Mouse (Mus musculus): ENCODE measurements around the gene Rasd1.

Gene Rasd1

GRCm38 (mm10) chr11:59964818-59965217 is at the start of gene Rasd1:
Gene Rasd1, minus strand, starts transcription at chr11:59964944.
- DNase-seq (ENCODE audit: low read depth, low spot score), result peak; percentile 73

DNA sequence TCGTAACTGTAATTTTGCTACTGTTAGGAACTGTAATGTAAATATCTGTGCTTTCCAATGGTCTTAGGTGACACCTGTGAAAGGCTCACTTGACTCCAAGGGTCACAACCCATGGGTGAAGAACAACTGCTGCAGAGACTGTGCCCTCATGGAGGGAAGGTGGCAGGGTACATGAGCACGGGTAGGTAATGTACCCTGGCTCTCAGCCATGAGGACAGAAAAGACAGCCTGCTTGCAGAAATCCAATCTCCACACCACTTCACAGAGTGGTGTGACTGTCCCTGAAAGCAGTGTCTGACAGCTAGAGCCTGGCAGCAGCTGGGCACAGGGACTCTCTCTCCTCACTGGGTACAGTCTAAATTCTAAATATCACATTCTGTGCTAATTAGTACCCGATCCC is 46.8 kb upstream of the Rasd1 start:
- no peak for DNase-seq (ENCODE audit: low read depth, low spot score)

DNA sequence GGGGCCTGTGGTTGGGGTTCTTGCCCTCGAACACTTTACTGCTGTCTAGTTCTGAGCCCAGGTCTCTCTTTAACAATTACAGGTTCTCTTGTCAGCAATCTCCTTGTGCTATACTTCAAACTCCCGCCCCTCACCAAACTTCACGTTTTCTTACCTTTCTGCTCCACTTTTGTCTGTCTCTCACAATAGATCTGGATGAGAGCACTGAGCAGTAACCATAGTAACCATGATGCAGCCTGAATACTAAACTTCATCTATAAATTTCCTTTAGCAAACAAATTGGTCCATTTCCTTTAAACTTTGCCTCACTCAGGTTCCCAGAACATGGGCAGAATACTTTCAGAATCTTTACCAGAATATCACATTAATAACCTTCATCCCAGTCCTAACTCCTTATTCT is 44.7 kb upstream of the Rasd1 start:
- no peak for DNase-seq (ENCODE audit: low read depth, low spot score)

- DNase-seq (ENCODE audit: low read depth, low spot score), result no peak
These were observed 41.1 kb upstream of the Rasd1 start for GRCm38 (mm10) chr11:60005866-60006265.

GRCm38 (mm10) chr11:60004716-60005115 is 40.0 kb upstream of the Rasd1 start:
- DNase-seq (ENCODE audit: low read depth, low spot score), result no peak

DNA sequence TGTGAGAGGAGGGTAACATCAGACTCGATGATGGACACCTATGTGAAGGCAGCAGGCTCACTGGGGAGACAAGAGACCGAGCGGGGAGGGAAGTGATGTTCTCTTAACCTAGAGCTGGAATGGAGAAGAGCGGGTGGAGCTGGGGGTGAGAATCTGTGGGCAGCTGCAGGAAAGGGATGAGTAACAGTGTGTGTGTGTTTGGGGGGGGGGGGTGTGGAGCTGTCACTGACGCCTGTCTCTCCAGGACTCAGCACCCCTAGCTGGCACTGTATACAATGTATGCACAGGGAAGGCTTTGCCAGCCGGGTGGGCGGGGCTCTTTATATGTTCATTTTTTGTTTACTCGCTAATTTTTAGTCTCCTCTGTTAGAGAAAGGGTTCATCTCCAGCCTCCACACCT is 39.1 kb upstream of the Rasd1 start:
- DNase-seq (ENCODE audit: low read depth, low spot score), result no peak

GRCm38 (mm10) chr11:60001231-60001980 is 36.7 kb upstream of the Rasd1 start:
- no peak for DNase-seq (ENCODE audit: low read depth, low spot score)

DNA sequence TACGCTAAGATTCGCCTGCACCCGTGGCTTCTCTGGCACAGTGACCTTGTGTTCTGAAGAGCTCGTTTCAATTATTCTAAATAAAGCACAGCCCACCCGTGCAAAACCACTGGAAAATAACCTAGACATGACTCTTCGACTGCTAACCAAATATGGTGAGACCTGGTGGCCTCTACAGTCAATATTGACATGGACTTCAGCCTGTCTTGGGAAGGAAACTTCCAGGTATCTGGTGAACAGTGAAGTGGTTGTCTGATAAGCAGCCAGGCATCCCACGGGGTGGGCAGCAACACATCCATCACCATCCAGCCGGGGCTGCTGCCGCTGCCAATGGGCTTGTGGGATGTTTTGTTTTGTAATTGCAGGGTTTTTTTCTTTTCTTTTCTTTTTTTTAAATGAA is 29.6 kb upstream of the Rasd1 start:
- no peak for DNase-seq (ENCODE audit: low read depth, low spot score)

GRCm38 (mm10) chr11:59991365-59991764 is 26.6 kb upstream of the Rasd1 start:
- DNase-seq (ENCODE audit: low read depth, low spot score), result no peak

DNA sequence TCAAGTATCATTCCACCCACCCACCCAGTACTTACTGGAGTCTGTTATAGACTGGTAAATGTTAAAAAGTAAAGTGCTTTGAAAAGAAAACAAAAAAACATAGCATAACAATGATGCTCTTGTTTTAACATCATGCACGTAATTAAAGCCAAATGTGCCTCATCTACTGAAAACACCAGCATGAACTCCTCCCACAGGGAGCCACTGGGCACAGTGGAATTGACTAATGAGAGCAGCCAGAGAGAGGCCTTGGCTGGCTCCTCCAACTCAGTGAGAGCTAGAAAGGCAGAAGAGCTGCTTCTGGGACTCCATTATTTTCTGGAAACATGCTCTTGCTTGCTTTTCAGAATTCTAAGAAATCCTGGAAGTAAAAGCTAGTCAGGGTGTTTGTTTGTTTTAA is 24.7 kb upstream of the Rasd1 start:
- DNase-seq (ENCODE audit: low read depth, low spot score), result no peak

DNA sequence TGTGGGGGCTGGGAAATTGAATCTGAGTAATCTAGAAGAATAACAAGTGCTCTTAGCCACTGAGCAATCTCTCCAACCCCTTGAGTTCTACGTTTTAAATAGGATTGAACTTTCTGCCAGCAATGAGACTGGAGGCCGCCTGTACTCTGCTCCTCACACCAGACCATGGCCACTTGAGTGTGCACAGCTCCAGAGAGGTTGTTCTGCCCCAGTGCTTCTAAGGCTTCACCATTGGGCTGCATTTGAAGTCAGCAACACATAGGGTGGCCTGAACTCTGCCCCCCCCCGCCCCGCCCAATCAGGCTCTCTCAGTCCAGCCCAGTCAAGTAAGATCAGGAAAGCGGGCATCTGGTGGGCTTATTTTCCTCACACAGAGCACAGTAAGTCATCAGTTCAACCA is 13.1 kb upstream of the Rasd1 start:
- no peak for DNase-seq (ENCODE audit: low read depth, low spot score)

- DNase-seq (ENCODE audit: low read depth, low spot score), result no peak
These were observed 10.5 kb upstream of the Rasd1 start for GRCm38 (mm10) chr11:59975241-59975640.

DNA sequence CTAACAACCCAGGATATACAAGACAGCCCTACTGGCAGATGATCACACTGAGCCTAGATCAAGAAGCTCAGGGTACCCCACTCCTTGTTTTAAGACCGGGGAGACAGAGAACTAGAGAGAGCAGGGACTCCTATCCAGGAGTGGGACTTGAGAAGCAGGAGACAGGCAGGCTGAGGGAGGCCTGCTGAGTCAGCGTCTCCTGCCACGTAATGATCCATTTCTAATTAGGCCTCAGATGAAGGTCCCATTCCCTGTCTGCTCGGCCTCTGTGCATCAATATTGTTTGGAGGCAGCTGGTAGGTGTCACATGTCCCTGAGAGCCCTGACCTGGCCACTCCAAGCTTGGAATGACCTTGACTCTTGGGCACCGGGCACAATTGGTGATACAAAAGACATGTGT is 8.6 kb upstream of the Rasd1 start:
- DNase-seq (ENCODE audit: low read depth, low spot score), result no peak

DNA sequence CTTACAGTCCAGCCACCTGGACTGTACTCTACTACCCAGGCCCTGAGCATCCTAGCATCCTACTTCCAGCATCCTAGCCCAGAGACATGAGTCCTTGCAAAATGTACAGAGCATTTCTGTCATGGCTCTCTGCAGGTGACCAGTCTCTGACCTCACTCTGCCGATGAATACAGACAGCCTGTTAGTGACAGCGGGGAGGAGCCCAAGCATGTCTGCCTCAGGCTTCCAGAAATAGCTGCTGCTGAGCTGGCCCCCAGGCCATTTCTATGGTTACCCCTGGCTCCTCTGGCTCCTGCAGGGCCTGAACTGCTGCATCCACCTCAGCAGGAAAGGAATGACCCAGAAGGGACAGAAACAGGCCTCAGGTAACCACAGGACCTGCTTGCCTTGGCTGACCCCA is 6.9 kb upstream of the Rasd1 start:
- DNase-seq (ENCODE audit: low read depth, low spot score), result no peak

GRCm38 (mm10) chr11:59970780-59971179 is 6.0 kb upstream of the Rasd1 start:
- no peak for DNase-seq (ENCODE audit: low read depth, low spot score)

GRCm38 (mm10) chr11:59967765-59968164 is 3.0 kb upstream of the Rasd1 start:
- no peak for DNase-seq (ENCODE audit: low read depth, low spot score)

DNA sequence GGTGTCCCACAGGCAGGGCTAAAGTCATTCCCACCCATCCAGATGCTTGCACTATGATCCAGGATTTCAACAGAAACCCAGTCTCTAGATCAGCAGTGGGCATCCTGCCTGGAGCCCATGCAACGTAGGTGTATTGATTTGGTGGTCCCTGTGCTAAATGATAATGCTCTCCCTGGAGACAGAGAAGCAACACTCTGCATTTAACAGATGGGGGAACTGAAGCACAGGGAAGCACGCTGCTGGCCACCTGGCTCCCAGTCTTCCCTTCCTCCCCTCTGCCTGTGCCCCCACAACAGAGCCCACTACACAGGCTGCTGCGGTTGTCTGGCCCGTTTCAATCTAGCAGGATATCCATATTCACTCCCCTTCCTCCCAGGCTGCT is 1.3 kb upstream of the Rasd1 start:
- no peak for DNase-seq (ENCODE audit: low read depth, low spot score)

GRCm38 (mm10) chr11:59965227-59966101 is 720 bp upstream of the Rasd1 start:
- peak; percentile 71 for DNase-seq (ENCODE audit: low read depth, low spot score)

DNA sequence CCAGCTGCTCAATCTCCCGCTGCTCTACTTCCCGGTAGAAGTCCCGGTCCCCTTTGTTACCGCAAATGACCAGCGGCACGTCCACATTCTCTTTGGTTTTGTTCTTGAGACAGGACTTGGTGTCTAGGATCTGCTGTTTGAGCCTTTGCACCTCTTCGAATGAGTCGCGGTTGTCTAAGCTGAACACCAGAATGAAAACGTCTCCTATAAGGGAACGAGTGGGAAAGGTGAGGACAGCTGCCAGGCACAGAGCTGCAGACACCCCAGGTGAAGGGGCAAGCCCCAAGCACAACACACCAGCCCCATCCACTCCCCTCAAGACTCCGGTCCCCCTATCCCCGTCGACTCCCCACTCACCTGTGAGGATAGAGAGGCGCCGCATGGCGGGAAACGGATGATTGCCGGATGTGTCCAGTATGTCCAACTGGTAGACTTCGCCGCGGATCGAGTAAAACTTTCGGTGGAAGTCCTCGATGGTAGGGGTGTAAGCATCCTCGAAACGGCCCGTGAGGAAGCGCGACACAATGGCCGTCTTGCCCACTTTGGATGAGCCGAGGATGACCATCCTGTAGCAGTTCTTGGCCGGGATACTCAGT is 483 bp downstream of the Rasd1 start:
- peak; percentile 32 for DNase-seq (ENCODE audit: low read depth, low spot score)

GRCm38 (mm10) chr11:59963364-59964162 is 1.2 kb downstream of the Rasd1 start:
- peak; percentile 26 for DNase-seq (ENCODE audit: low read depth, low spot score)

DNA sequence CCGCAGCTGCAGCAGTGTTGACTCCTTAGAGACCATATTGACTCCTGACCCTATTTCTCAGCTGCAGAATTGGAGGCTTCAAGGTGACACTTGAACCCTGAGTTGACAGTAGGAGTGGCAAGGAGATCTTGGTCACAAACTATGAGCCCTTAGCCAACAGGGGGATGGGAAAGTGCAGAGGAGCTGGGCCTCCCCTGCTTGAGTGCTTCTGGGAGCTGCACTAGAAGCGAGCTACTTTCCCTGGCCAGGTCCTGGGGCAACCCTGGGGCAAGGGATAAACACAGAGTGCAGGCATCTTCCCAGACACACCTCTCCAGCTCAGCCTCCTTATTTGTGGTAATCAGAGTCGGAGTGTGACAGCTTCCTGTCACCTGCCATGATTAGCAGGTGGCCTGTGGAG is 2.2 kb downstream of the Rasd1 start:
- DNase-seq (ENCODE audit: low read depth, low spot score), result no peak
